Mouse (Mus musculus): Measurements from ENCODE around the gene Tuba1b. TPM values are rescaled to one million over a fixed set of nuclear protein-coding genes. Genes with fewer than 3 reads are reported as not detected.

The Tuba1b gene
- total and polyA plus RNA-seq, 2 experiments from 2014 or later: 1,582 to 3,264 TPM

DNA sequence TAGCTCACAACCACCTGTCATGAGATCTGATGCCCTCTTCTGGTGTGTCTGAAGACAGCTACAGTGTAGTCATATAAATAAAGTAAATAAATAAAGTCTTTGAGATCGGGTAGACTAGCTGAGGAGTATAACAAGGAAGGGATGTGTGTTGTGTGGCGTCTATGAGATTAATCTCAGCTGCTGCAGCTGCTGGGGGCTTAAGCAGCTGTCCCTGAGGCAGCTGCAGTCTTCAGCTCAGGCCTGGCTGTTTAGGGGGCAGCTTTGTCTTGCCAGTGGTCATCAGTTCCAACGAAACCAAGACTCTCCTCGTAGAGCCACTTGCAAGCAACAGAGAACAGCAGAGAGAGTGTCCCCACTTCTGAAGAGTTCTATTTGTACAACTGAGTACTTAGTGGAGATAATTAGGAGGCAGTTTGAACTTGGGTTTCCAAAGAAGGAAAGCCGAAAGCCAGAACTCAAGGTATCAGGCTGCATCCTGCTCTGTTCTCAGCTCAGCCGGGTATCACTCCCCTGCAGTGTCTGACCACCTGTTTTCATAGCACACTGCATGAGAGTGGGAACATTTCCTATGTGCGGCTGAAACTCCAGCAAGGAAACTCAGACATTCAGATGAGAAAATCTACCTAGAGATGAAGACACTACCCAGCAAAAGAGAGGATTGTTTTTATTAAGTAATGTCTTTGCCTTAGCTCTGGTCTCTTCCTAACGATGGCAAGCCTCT is 47.5 kb downstream of the Tuba1b start:
- no peak overlapping the region for H3K4me2 ChIP-seq (ENCODE audit: low read depth, low read length, poor library complexity, severe bottlenecking)
- ATAC-seq (ENCODE audit: low FRiP score): no peak
- H3K9ac ChIP-seq (replicated peaks; ENCODE audit: low read length, poor library complexity, severe bottlenecking): no peak overlapping the region
- H3K27ac ChIP-seq (ENCODE audit: low read depth, low read length): no peak overlapping the region
- DNase-seq (ENCODE audit: low spot score): no peak
- TF ChIP-seq CTCF (IDR thresholded peaks at IDR 0.05): no peak
- H3K4me1 ChIP-seq (ENCODE audit: insufficient read depth, low read length): no peaks in the 10 kb centered on the region
- H3K4me3 ChIP-seq (ENCODE audit: low read depth, low read length): no peak overlapping the region
- H3K9me3 ChIP-seq (ENCODE audit: low read length): no peaks in the 10 kb centered on the region
- no peaks in the 10 kb centered on the region for H3K36me3 ChIP-seq (ENCODE audit: insufficient read depth, low read length)
- WGBS: 65% methylated on average over 8 of the region's 8 CpGs
- H3K27me3 ChIP-seq (ENCODE audit: insufficient read depth, low read length): no peaks in the 10 kb centered on the region

DNA sequence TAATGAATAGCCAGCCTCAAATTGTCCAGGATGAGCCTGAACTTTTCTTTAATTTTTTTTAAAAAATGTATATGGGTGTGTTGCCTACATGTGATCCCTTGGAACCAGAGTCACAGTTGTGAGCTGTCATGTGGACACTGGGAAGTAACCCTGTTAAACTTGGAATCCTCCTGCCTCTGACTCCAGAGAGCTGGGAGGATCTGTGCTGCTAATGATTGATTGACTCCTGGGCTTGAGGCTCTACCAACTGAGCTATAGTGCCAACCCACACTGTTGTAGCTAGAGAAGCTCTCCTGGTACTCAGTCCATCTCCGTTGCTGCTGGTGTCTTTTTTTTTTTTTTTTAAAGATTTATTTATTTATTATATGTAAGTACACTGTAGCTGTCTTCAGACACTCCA is 50.3 kb downstream of the Tuba1b start:
- Histone ChIP-seq H3K36me3 (ENCODE audit: insufficient read depth, low read length) (no peaks in the 10 kb centered on the region), H3K4me1 (ENCODE audit: insufficient read depth, low read length) (0 out of 2 replicates have a peak, but pooled peaks cover 2% of the 10 kb centered on the region), H3K27me3 (ENCODE audit: insufficient read depth, low read length) (no peaks in the 10 kb centered on the region), H3K9ac (replicated peaks; ENCODE audit: low read length, poor library complexity, severe bottlenecking) (no peak overlapping the region), H3K9me3 (ENCODE audit: low read length) (no peaks in the 10 kb centered on the region), H3K4me3 (ENCODE audit: low read depth, low read length) (no peak overlapping the region), H3K4me2 (ENCODE audit: low read depth, low read length, poor library complexity, severe bottlenecking) (no peak overlapping the region), H3K27ac (ENCODE audit: low read depth, low read length) (no peak overlapping the region)
- no peak for TF ChIP-seq CTCF (IDR thresholded peaks at IDR 0.05)
- no peak for DNase-seq (ENCODE audit: low spot score)
- WGBS: 85% methylated on average over 1 of the region's 1 CpGs
- ATAC-seq (ENCODE audit: low FRiP score): no peak

DNA sequence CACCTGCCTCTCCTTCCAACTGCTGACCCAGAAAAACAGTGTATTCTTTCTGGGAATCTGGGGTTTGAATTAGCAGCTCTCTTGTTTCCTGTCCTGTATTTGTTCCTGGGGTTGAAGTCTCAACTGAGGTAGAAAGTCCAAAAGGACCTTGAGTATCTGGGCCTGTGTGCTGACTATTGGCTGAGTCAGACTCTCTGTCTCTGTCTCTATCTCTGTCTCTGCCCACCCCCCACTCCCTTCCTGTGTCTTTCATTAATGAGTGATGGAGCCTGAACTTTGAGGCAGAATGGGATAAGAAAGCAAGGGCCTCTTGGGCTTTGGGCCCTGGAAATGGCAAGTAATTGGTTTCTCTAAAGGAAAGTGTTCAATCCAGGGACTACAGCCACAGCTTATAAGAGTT is 50.7 kb downstream of the Tuba1b start:
- Histone ChIP-seq H3K27ac (ENCODE audit: low read depth, low read length) (no peak overlapping the region), H3K27me3 (ENCODE audit: insufficient read depth, low read length) (no peaks in the 10 kb centered on the region), H3K9me3 (ENCODE audit: low read length) (no peaks in the 10 kb centered on the region), H3K4me1 (ENCODE audit: insufficient read depth, low read length) (0 out of 2 replicates have a peak, but pooled peaks cover 2% of the 10 kb centered on the region), H3K4me2 (ENCODE audit: low read depth, low read length, poor library complexity, severe bottlenecking) (no peak overlapping the region), H3K9ac (replicated peaks; ENCODE audit: low read length, poor library complexity, severe bottlenecking) (no peak overlapping the region), H3K4me3 (ENCODE audit: low read depth, low read length) (no peak overlapping the region), H3K36me3 (ENCODE audit: insufficient read depth, low read length) (no peaks in the 10 kb centered on the region)
- DNase-seq (ENCODE audit: low spot score) (no peak), ATAC-seq (ENCODE audit: low FRiP score) (no peak)
- no peak for TF ChIP-seq CTCF (IDR thresholded peaks at IDR 0.05)

DNA sequence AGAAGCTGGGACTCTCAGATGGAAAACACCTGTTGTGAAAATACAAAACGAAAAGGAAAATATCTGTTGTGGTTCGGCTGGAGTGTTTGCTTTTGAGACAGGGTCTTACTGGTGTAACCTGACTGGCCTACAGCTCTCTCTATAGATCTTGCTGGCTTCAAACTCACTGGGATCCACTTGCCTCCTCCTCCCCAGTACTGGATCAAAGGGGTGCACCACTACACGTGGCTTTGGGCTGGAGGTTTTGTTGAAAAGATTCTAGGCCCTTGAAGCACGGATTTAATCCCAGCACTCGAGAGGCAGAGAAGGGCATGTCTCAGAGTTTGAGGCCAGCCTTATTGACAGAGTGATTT is 52.7 kb downstream of the Tuba1b start:
- no peak overlapping the region for H3K27ac ChIP-seq (ENCODE audit: low read depth, low read length)

More for the DNA sequence above, 52.7 kb downstream of the Tuba1b start:
- Histone ChIP-seq H3K36me3 (ENCODE audit: insufficient read depth, low read length) (no peaks in the 10 kb centered on the region), H3K9ac (replicated peaks; ENCODE audit: low read length, poor library complexity, severe bottlenecking) (no peak overlapping the region), H3K4me1 (ENCODE audit: insufficient read depth, low read length) (0 out of 2 replicates have a peak, but pooled peaks cover 2% of the 10 kb centered on the region), H3K27me3 (ENCODE audit: insufficient read depth, low read length) (no peaks in the 10 kb centered on the region), H3K4me3 (ENCODE audit: low read depth, low read length) (peak overlapping the region; percentile 51), H3K9me3 (ENCODE audit: low read length) (no peaks in the 10 kb centered on the region), H3K4me2 (ENCODE audit: low read depth, low read length, poor library complexity, severe bottlenecking) (peak overlapping the region; percentile 71)
- TF ChIP-seq CTCF (IDR thresholded peaks at IDR 0.05): no peak
- 5% methylated on average over 5 of the region's 5 CpGs for WGBS
- DNase-seq (ENCODE audit: low spot score) (no peak), ATAC-seq (ENCODE audit: low FRiP score) (peak; percentile 29; the same call in 1 of the 2 replicates)

Other genes with a start within 250 kb of the Tuba1b start
- gene Ccdc65, start 226.4 kb downstream of the Tuba1b start, total RNA-seq (2014; rRNA removed): 6.9 and 9.1 TPM in 2 replicates
- gene Ccdc65, start 226.4 kb downstream of the Tuba1b start, polyA plus RNA-seq (2015; fragmentation: Nextera tagmentation; extraction: Ambion mirVana): 11.4 and 12.3 TPM in 2 replicates
- gene Fkbp11, start 206.4 kb downstream of the Tuba1b start, total RNA-seq (2014; rRNA removed): 1.0 and 2.8 TPM in 2 replicates
- gene Fkbp11, start 206.4 kb downstream of the Tuba1b start, polyA plus RNA-seq (2015; fragmentation: Nextera tagmentation; extraction: Ambion mirVana): 4.4 and 5.4 TPM in 2 replicates
- 122 and 144 TPM in 2 replicates for gene Arf3, start 171.4 kb downstream of the Tuba1b start, total RNA-seq (2014; rRNA removed)
- 89.2 and 93.8 TPM in 2 replicates for gene Arf3, start 171.4 kb downstream of the Tuba1b start, polyA plus RNA-seq (2015; fragmentation: Nextera tagmentation; extraction: Ambion mirVana)
- 0.38 and 1.5 TPM in 2 replicates for gene Wnt10b, start 156.4 kb downstream of the Tuba1b start, total RNA-seq (2014; rRNA removed)
- gene Wnt10b, start 156.4 kb downstream of the Tuba1b start, polyA plus RNA-seq (2015; fragmentation: Nextera tagmentation; extraction: Ambion mirVana): not detected in 2 replicates
- 0.33 TPM in 2 replicates for gene Wnt1, start 144.7 kb downstream of the Tuba1b start, total RNA-seq (2014; rRNA removed)
- 0.81 and 1.1 TPM in 2 replicates for gene Wnt1, start 144.7 kb downstream of the Tuba1b start, polyA plus RNA-seq (2015; fragmentation: Nextera tagmentation; extraction: Ambion mirVana)
- 5.5 and 7.3 TPM in 2 replicates for gene Ddn, start 125.1 kb downstream of the Tuba1b start, total RNA-seq (2014; rRNA removed)
- 0.51 and 0.64 TPM in 2 replicates for gene Ddn, start 125.1 kb downstream of the Tuba1b start, polyA plus RNA-seq (2015; fragmentation: Nextera tagmentation; extraction: Ambion mirVana)
- gene Prkag1, start 103.0 kb downstream of the Tuba1b start, total RNA-seq (2014; rRNA removed): 45.1 and 50.6 TPM in 2 replicates
- 50.6 and 57.4 TPM in 2 replicates for gene Prkag1, start 103.0 kb downstream of the Tuba1b start, polyA plus RNA-seq (2015; fragmentation: Nextera tagmentation; extraction: Ambion mirVana)
- 32.2 and 32.5 TPM in 2 replicates for gene Kmt2d, start 63.4 kb downstream of the Tuba1b start, total RNA-seq (2014; rRNA removed)
- 5.6 and 7.7 TPM in 2 replicates for gene Kmt2d, start 63.4 kb downstream of the Tuba1b start, polyA plus RNA-seq (2015; fragmentation: Nextera tagmentation; extraction: Ambion mirVana)
- gene Rhebl1, start 40.0 kb downstream of the Tuba1b start, total RNA-seq (2014; rRNA removed): 9.4 and 10.1 TPM in 2 replicates
- 30.7 and 31.1 TPM in 2 replicates for gene Rhebl1, start 40.0 kb downstream of the Tuba1b start, polyA plus RNA-seq (2015; fragmentation: Nextera tagmentation; extraction: Ambion mirVana)
- 0.38 and 0.71 TPM in 2 replicates for gene Dhh, start 36.0 kb downstream of the Tuba1b start, total RNA-seq (2014; rRNA removed)
- 0.18 and 0.22 TPM in 2 replicates for gene Dhh, start 36.0 kb downstream of the Tuba1b start, polyA plus RNA-seq (2015; fragmentation: Nextera tagmentation; extraction: Ambion mirVana)
- gene Lmbr1l, start 16.3 kb downstream of the Tuba1b start, total RNA-seq (2014; rRNA removed): 46.0 and 56.9 TPM in 2 replicates
- 19.6 and 21.7 TPM in 2 replicates for gene Lmbr1l, start 16.3 kb downstream of the Tuba1b start, polyA plus RNA-seq (2015; fragmentation: Nextera tagmentation; extraction: Ambion mirVana)
- 1,797 and 2,945 TPM in 2 replicates for gene Gm49450, start 19.0 kb upstream of the Tuba1b start, total RNA-seq (2014; rRNA removed)
- not detected in 2 replicates for gene Gm49450, start 19.0 kb upstream of the Tuba1b start, polyA plus RNA-seq (2015; fragmentation: Nextera tagmentation; extraction: Ambion mirVana)
- gene Tuba1a, start 19.1 kb upstream of the Tuba1b start, total RNA-seq (2014; rRNA removed): 17,447 and 20,461 TPM in 2 replicates
- 15,641 and 16,823 TPM in 2 replicates for gene Tuba1a, start 19.1 kb upstream of the Tuba1b start, polyA plus RNA-seq (2015; fragmentation: Nextera tagmentation; extraction: Ambion mirVana)
- gene Tuba1c, start 95.3 kb upstream of the Tuba1b start, total RNA-seq (2014; rRNA removed): 18.2 and 22.6 TPM in 2 replicates
- 9.6 and 9.9 TPM in 2 replicates for gene Tuba1c, start 95.3 kb upstream of the Tuba1b start, polyA plus RNA-seq (2015; fragmentation: Nextera tagmentation; extraction: Ambion mirVana)
- 9.8 and 11.2 TPM in 2 replicates for gene Prph, start 120.6 kb upstream of the Tuba1b start, total RNA-seq (2014; rRNA removed)
- gene Prph, start 120.6 kb upstream of the Tuba1b start, polyA plus RNA-seq (2015; fragmentation: Nextera tagmentation; extraction: Ambion mirVana): 8.0 and 9.1 TPM in 2 replicates
- gene Troap, start 140.0 kb upstream of the Tuba1b start, total RNA-seq (2014; rRNA removed): 1.6 and 4.1 TPM in 2 replicates
- gene Troap, start 140.0 kb upstream of the Tuba1b start, polyA plus RNA-seq (2015; fragmentation: Nextera tagmentation; extraction: Ambion mirVana): 1.4 and 2.1 TPM in 2 replicates
- gene C1ql4, start 153.3 kb upstream of the Tuba1b start, total RNA-seq (2014; rRNA removed): 17.7 and 21.1 TPM in 2 replicates
- 8.5 and 9.2 TPM in 2 replicates for gene C1ql4, start 153.3 kb upstream of the Tuba1b start, polyA plus RNA-seq (2015; fragmentation: Nextera tagmentation; extraction: Ambion mirVana)
- 0.61 and 0.88 TPM in 2 replicates for gene Dnajc22, start 158.6 kb upstream of the Tuba1b start, total RNA-seq (2014; rRNA removed)
- 1.3 and 1.6 TPM in 2 replicates for gene Dnajc22, start 158.6 kb upstream of the Tuba1b start, polyA plus RNA-seq (2015; fragmentation: Nextera tagmentation; extraction: Ambion mirVana)
- 27.8 and 31.8 TPM in 2 replicates for gene Spats2, start 191.4 kb upstream of the Tuba1b start, total RNA-seq (2014; rRNA removed)
- gene Spats2, start 191.4 kb upstream of the Tuba1b start, polyA plus RNA-seq (2015; fragmentation: Nextera tagmentation; extraction: Ambion mirVana): 17.7 and 19.5 TPM in 2 replicates